Mouse (Mus musculus) kidney, adult 2 months (tissue): Measurements from ENCODE around the gene Col4a2. TPM values are rescaled to one million over a fixed set of nuclear protein-coding genes. Genes with fewer than 3 reads are reported as not detected.

Experiments
- DNase-seq: peaks from one replicate; pipeline ENCODE4 v3.0.0; 2021
- H3K27ac ChIP-seq: fragments of 200-500 bp; 2 replicates; pipeline ENCODE4 v1.5.1; 2012; ENCODE audit warnings: low read depth, low read length, control low read depth, inconsistent platforms; ENCODE audit not compliant: insufficient read depth
- H3K27me3 ChIP-seq: fragments of 200-500 bp; replicated peaks from 2 replicates; pipeline ENCODE4 v1.6.1; 2012; ENCODE audit warnings: mild to moderate bottlenecking, moderate library complexity, low read length, inconsistent platforms; ENCODE audit not compliant: control insufficient read depth, insufficient read depth
- H3K36me3 ChIP-seq: fragments of 200-500 bp; 2 replicates; pipeline ENCODE4 v1.6.1; 2012; ENCODE audit warnings: mild to moderate bottlenecking, moderate library complexity, low read length, inconsistent platforms; ENCODE audit not compliant: control insufficient read depth, insufficient read depth
- H3K4me1 ChIP-seq: fragments of 200-500 bp; 2 replicates; pipeline ENCODE4 v1.6.1; 2011; ENCODE audit warnings: low read length; ENCODE audit not compliant: control insufficient read depth, insufficient read depth
- H3K4me3 ChIP-seq: fragments of 200-500 bp; 2 replicates; pipeline ENCODE4 v1.5.1; 2011; ENCODE audit warnings: mild to moderate bottlenecking, low read depth, low read length, control low read depth; ENCODE audit not compliant: insufficient read depth
- CTCF ChIP-seq: fragments of 200-500 bp; conservative IDR thresholded peaks from 2 replicates; pipeline ENCODE4 v1.5.1; 2011; ENCODE audit warnings: low read depth, mild to moderate bottlenecking, control low read depth, low read length, moderate library complexity, mixed read lengths; ENCODE audit not compliant: insufficient read depth, insufficient read length
- POLR2A ChIP-seq: fragments of 200-500 bp; IDR thresholded peaks from one replicate; pipeline ENCODE4 v1.6.1; 2011; ENCODE audit warnings: low read depth, low read length, control low read depth
- WGBS: fragments of 180-500 bp; shearing (Covaris S2); methylation state at CpG from one replicate; pipeline ENCODE4 v1.1.7; 2018; 5-methylcytosine and 5-hydroxymethylcytosine counted together
- polyA plus RNA-seq: library from polyadenylated mRNA; depleted of rRNA; stranded (reverse); fragments of >200 nt; gene quantifications from 2 replicates; pipeline ENCODE4 v1.2.3, GENCODE M21; 2012

Col4a2 gene
- polyA plus RNA-seq, 1 experiment: 75.6 TPM

DNA sequence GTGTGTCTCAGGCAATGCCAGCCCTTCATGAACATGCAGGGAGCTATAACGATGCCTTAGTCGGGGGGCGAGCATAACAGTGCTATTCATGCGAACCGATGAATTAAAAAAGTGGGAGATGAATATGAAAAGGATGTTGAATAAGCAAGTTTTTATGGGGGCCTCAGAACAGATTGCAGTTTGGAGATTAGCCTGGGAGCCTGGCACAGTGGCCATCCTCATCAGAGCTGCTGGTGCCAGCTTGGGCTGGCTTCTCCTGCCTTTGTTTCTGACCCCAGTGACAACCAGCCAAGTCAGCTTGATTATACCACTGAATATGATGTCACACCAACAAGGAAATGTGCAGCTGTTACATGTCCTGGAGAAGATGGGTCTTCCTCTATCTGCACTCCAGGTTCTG is 23.7 kb downstream of the Col4a2 start:
- Histone ChIP-seq H3K4me1 (peaks cover 49% of the 10 kb centered on the region), H3K4me3 (no peak overlapping the region), H3K36me3 (no peaks in the 10 kb centered on the region), H3K27me3 (no peaks in the 10 kb centered on the region), H3K27ac (no peak overlapping the region)
- 74% methylated on average over 5 of the region's 5 CpGs for WGBS
- no peak for TF ChIP-seq POLR2A
- DNase-seq: no peak

DNA sequence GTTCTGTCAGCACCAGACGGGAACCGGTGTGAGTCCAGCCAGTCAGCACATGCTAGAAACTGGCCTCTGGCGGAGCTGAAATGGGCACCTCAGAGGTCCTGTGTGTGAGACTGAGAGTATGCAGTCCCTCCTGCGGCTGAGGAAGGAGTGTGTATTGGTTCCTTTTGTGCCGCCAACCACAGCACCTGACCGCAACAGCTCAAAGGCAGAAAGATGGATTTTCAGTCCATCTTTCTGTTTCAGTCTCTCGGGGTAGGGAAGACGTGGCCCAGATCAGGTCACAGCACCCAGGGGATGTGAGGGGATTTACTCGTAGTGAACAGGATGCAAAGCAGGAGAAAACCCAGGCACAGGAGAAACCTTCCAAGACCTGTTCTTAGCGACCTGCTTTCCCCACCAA is 25.0 kb downstream of the Col4a2 start:
- Histone ChIP-seq H3K27ac (no peak overlapping the region), H3K27me3 (no peaks in the 10 kb centered on the region), H3K4me1 (peaks cover 42% of the 10 kb centered on the region), H3K36me3 (no peaks in the 10 kb centered on the region), H3K4me3 (no peak overlapping the region)
- 90% methylated on average over 10 of the region's 10 CpGs for WGBS
- DNase-seq: no peak
- TF ChIP-seq POLR2A (no peak), CTCF (no peak)

DNA sequence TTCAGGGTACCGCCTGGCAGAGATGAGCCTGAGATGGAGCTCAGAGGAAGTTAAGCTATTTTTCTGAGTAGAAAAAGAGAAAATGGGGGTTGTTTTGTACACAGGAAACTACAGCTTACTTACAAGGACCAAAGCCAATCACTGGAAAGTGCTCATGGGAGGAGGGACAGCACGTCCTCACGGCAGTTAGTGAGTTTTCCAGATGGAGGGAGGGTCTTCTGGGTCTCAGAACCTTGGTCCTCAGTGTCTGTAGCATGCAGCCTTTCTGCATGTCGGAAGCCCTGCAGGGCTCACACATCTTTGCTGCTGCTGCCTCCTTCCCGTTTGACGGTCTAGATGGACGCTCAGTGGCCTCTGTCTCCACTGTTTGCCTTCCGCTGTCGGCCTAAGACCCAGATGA is 25.9 kb downstream of the Col4a2 start:
- 86% methylated on average over 9 of the region's 9 CpGs for WGBS
- no peak for DNase-seq
- H3K27ac ChIP-seq: no peak overlapping the region
- no peak overlapping the region for H3K4me3 ChIP-seq
- no peaks in the 10 kb centered on the region for H3K27me3 ChIP-seq
- H3K36me3 ChIP-seq: no peaks in the 10 kb centered on the region
- TF ChIP-seq POLR2A: no peak
- peaks cover 36% of the 10 kb centered on the region for H3K4me1 ChIP-seq

DNA sequence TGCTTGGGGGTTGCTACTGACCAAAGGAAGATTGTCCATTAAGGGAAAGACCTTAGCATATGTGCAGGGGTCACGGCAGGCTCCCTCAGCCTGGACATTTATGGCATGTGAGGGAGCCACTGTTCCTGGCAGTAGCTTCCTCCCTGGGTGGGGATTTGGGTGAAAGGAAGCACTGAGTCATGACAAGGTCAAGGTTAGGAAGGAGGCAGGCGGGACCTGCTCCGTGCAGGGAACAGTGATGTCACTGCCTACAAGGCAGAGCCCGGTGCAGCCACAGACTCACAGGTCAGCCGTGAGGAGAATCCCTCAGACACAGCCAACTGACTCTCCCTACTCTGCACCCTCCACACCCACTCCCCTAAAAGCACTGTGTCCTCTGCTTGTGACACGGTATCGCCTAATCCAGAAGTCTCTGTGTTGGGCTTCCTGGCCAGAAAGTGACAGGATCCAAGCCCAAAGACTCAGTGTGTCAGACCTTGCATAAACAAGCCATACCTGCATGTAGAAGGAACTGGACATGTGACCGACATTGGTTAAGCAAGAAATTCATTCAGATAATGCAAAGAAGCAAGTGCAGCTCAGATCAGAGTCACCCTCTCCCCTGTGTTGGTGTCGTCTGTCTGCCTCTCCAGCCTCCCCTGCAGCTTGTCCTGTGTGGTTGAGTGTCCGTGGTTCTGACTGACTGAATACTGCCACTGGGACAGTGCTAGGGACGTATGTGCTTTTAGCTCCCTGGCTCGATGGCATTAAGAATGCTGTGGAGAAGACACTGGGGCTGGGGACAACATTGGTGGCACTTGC is 27.9 kb downstream of the Col4a2 start:
- DNase-seq: peak; percentile 82

DNA sequence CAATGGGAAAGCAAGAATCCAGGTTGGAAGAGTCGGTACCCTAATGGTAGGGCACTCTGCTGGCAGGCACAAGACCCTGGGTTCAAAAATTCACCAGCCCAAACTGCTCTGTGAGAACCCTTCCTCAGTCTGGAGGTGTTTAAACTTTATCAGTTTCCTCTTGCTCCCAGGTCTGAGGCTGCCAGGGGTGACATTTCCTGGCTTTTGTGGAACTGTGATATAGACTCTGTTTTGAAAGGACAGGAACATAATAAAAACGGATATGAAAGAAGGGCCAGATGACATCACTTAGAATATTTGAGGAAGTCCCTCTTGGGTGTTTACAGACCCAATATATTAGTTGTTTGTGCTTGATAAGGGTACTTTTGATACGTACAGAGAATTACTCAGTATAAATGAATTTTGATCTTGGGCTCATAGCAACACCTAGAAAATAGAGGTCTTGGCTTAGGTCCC is 28.5 kb downstream of the Col4a2 start:
- peak overlapping the region; percentile 3; the same call in 1 of the 2 replicates for H3K27ac ChIP-seq
- 39% methylated on average over 3 of the region's 3 CpGs for WGBS
- no peak overlapping the region for H3K4me3 ChIP-seq
- no peaks in the 10 kb centered on the region for H3K36me3 ChIP-seq
- TF ChIP-seq POLR2A (no peak), CTCF (no peak)
- H3K27me3 ChIP-seq: no peaks in the 10 kb centered on the region
- DNase-seq: no peak
- peaks cover 39% of the 10 kb centered on the region for H3K4me1 ChIP-seq

More for the DNA sequence above, 27.9 kb downstream of the Col4a2 start:
- Histone ChIP-seq H3K27ac (peak overlapping the region; percentile 3; the same call in 1 of the 2 replicates), H3K36me3 (no peaks in the 10 kb centered on the region), H3K4me3 (no peak overlapping the region), H3K27me3 (no peaks in the 10 kb centered on the region), H3K4me1 (peaks cover 36% of the 10 kb centered on the region)
- WGBS: 23% methylated on average over 12 of the region's 12 CpGs
- TF ChIP-seq POLR2A: no peak
- TF ChIP-seq CTCF: no peak

DNA sequence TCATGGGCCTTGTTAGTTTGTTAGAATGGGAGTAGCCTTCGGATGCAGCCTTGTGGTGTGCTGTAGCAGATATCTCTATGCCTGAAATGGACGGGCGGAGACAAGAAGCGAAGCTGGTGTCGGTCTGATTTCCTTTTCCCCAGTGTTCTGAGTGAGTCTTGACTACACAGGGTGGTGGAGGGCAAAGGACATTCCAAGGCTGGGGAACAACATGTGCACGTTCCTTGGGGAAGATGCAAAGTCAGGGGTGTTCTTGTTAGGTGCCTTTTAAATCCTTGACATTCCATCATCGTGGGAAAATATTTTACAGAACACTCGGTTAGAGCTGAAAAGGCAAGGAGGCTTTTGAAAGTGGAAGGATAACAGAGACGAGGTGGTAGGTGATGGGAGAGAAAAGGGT is 31.9 kb downstream of the Col4a2 start:
- no peaks in the 10 kb centered on the region for H3K36me3 ChIP-seq
- no peak for TF ChIP-seq POLR2A
- no peak for TF ChIP-seq CTCF
- H3K4me3 ChIP-seq: no peak overlapping the region
- WGBS: 40% methylated on average over 9 of the region's 9 CpGs
- peaks cover 45% of the 10 kb centered on the region for H3K4me1 ChIP-seq
- no peaks in the 10 kb centered on the region for H3K27me3 ChIP-seq
- DNase-seq: peak; percentile 66
- H3K27ac ChIP-seq: no peak overlapping the region

DNA sequence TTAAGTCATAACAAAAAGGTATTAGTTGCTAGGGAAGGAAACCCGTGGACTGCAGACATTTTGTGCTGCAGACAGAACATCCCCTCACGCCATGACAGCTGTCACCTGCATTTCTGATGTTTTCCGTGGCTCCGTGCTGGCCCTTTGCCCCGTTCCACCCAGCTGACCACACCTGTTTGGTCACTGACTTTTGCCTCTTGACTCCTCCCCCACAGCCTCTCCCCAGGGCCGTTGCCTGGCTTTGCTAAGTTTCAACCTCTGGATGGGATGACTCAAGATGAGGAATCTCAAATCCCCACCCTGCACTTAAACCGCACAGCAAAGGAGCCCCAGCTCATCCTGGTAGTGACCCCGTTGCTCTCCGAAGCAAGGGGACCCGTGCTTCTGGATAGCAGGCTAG is 33.6 kb downstream of the Col4a2 start:
- TF ChIP-seq POLR2A (no peak), CTCF (no peak)

More for the DNA sequence above, 33.6 kb downstream of the Col4a2 start:
- peaks cover 28% of the 10 kb centered on the region for H3K4me1 ChIP-seq
- no peaks in the 10 kb centered on the region for H3K36me3 ChIP-seq
- DNase-seq: peak; percentile 78
- WGBS: 54% methylated on average over 10 of the region's 10 CpGs
- no peak overlapping the region for H3K4me3 ChIP-seq
- H3K27ac ChIP-seq: no peak overlapping the region
- H3K27me3 ChIP-seq: no peaks in the 10 kb centered on the region
